Mouse (Mus musculus) spleen, embryonic (tissue): ENCODE measurements at regions not wholly inside any gene's neighbourhood (a gene's known extent, or its start where the extent isn't known, plus 50 kb on each side); places are given as distances from the start of the nearest gene placed in this dataset.

ENCODE experiments used
- CTCF ChIA-PET: fragments of 350-600 bp; sonication (Branson Sonifier 250); formaldehyde crosslinking; loops from one replicate; lab custom pipeline; 2022; lab: Charles Lee

GRCm38 (mm10) chr9:23024061-23024460 lies 198.8 kb upstream of the Bmper start:
- CTCF ChIA-PET, result interaction anchor here (0.7 kb wide), 1 partner anchor 433 kb away, joined by 3 read pairs; no protein-coding TSS in a partner anchor

GRCm38 (mm10) chr9:23025247-23025646 lies 197.6 kb upstream of the Bmper start:
- CTCF ChIA-PET, result interaction anchor here (0.6 kb wide), 1 partner anchor 1975 kb away, joined by 3 read pairs; no protein-coding TSS in a partner anchor

GRCm38 (mm10) chr9:23027377-23028313 lies 195.2 kb upstream of the Bmper start:
- CTCF ChIA-PET, result interaction anchor here (0.6 to 1.0 kb wide), 3 partner anchors 167 to 187 kb away, joined by 3 to 4 read pairs (median 3); no protein-coding TSS in a partner anchor

- CTCF ChIA-PET, result interaction anchor here (1.2 kb wide), 1 partner anchor 183 kb away, joined by 5 read pairs; no protein-coding TSS in a partner anchor
Observed at GRCm38 (mm10) chr9:23029421-23029820, 193.5 kb upstream of the Bmper start.

GRCm38 (mm10) chr9:23030138-23030537 lies 192.7 kb upstream of the Bmper start:
- CTCF ChIA-PET, result interaction anchor here (1.2 kb wide), 1 partner anchor 182 kb away, joined by 5 read pairs; no protein-coding TSS in a partner anchor

- CTCF ChIA-PET, result interaction anchor here (1.2 kb wide), 1 partner anchor 181 kb away, joined by 5 read pairs; no protein-coding TSS in a partner anchor
Observed at GRCm38 (mm10) chr9:23030546-23030945, 192.3 kb upstream of the Bmper start.

GRCm38 (mm10) chr9:23031916-23032315 lies 191.0 kb upstream of the Bmper start:
- CTCF ChIA-PET, result no interaction called here

GRCm38 (mm10) chr9:23035306-23035705 lies 187.6 kb upstream of the Bmper start:
- CTCF ChIA-PET, result no interaction called here

- CTCF ChIA-PET, result no interaction called here
Observed at GRCm38 (mm10) chr9:23035901-23036610, 186.8 kb upstream of the Bmper start.

- CTCF ChIA-PET, result no interaction called here
Observed at GRCm38 (mm10) chr9:23037513-23037914, 185.4 kb upstream of the Bmper start.

- CTCF ChIA-PET, result no interaction called here
Observed at GRCm38 (mm10) chr9:23039588-23039987, 183.3 kb upstream of the Bmper start.

GRCm38 (mm10) chr9:23041025-23041424 lies 181.9 kb upstream of the Bmper start:
- CTCF ChIA-PET, result no interaction called here

GRCm38 (mm10) chr9:23041537-23042472 lies 181.1 kb upstream of the Bmper start:
- CTCF ChIA-PET, result no interaction called here

GRCm38 (mm10) chr9:23043006-23043405 lies 179.9 kb upstream of the Bmper start:
- CTCF ChIA-PET, result no interaction called here

- CTCF ChIA-PET, result no interaction called here
Observed at GRCm38 (mm10) chr9:23045486-23045885, 177.4 kb upstream of the Bmper start.

- CTCF ChIA-PET, result no interaction called here
Observed at GRCm38 (mm10) chr9:23050751-23051150, 172.1 kb upstream of the Bmper start.

- CTCF ChIA-PET, result no interaction called here
Observed at GRCm38 (mm10) chr9:23059526-23059925, 163.3 kb upstream of the Bmper start.

GRCm38 (mm10) chr9:23060526-23060925 lies 162.3 kb upstream of the Bmper start:
- CTCF ChIA-PET, result no interaction called here

GRCm38 (mm10) chr9:23061179-23061929 lies 161.5 kb upstream of the Bmper start:
- CTCF ChIA-PET, result no interaction called here

GRCm38 (mm10) chr9:23062057-23062655 lies 160.7 kb upstream of the Bmper start:
- CTCF ChIA-PET, result no interaction called here
